Mouse (Mus musculus) cerebellum, postnatal 4 days (tissue): ENCODE measurements around the gene Robo2.

Source experiments
- DNase-seq, 2 experiments: peaks; one replicate each; pipeline ENCODE4 v3.0.0; 2022; ENCODE audit warnings: low spot score in 2 of 2, mixed read lengths in 1 of 2

Robo2 gene

GRCm38 (mm10) chr16:73957675-73958523, 453.7 kb downstream of the Robo2 start:
- DNase-seq: no peak

GRCm38 (mm10) chr16:73946171-73946570, 465.5 kb downstream of the Robo2 start:
- DNase-seq: no peak

GRCm38 (mm10) chr16:73940211-73940541, 471.4 kb downstream of the Robo2 start:
- DNase-seq: no peak

GRCm38 (mm10) chr16:73939423-73940210, 472.0 kb downstream of the Robo2 start:
- DNase-seq: no peak

GRCm38 (mm10) chr16:73930323-73930722, 481.3 kb downstream of the Robo2 start:
- DNase-seq: no peak

- no peak for DNase-seq
Observed at GRCm38 (mm10) chr16:73927481-73927880, 484.1 kb downstream of the Robo2 start.

- no peak for DNase-seq
Observed at GRCm38 (mm10) chr16:73915425-73915824, 496.2 kb downstream of the Robo2 start.

- DNase-seq: no peak
Observed at GRCm38 (mm10) chr16:73914936-73915335, 496.7 kb downstream of the Robo2 start.

GRCm38 (mm10) chr16:73908504-73908903, 503.1 kb downstream of the Robo2 start:
- no peak for DNase-seq

- DNase-seq: no peak
Observed at GRCm38 (mm10) chr16:73896856-73897255, 514.8 kb downstream of the Robo2 start.

- no peak for DNase-seq
Observed at GRCm38 (mm10) chr16:73881911-73882310, 529.7 kb downstream of the Robo2 start.

- DNase-seq: no peak
Observed at GRCm38 (mm10) chr16:73877973-73878372, 533.7 kb downstream of the Robo2 start.

GRCm38 (mm10) chr16:73874991-73875390, 536.6 kb downstream of the Robo2 start:
- DNase-seq: no peak

GRCm38 (mm10) chr16:73873828-73874558, 537.6 kb downstream of the Robo2 start:
- DNase-seq: no peak

- no peak for DNase-seq
Observed at GRCm38 (mm10) chr16:73870296-73870695, 541.3 kb downstream of the Robo2 start.

GRCm38 (mm10) chr16:73869527-73870212, 542.0 kb downstream of the Robo2 start:
- DNase-seq: no peak

- no peak for DNase-seq
Observed at GRCm38 (mm10) chr16:73864625-73865024, 547.0 kb downstream of the Robo2 start.

GRCm38 (mm10) chr16:73863748-73864147, 547.9 kb downstream of the Robo2 start:
- DNase-seq: peak in 1 of 2 experiments; percentile 35

- DNase-seq: no peak
Observed at GRCm38 (mm10) chr16:73858717-73859116, 552.9 kb downstream of the Robo2 start.

GRCm38 (mm10) chr16:73855821-73856220, 555.8 kb downstream of the Robo2 start:
- DNase-seq: no peak
